Mouse (Mus musculus) hematopoietic stem cell, adult 5-6 weeks (primary cell): Measurements from ENCODE around the gene Cel. TPM values are rescaled to one million over a fixed set of nuclear protein-coding genes. Genes with fewer than 3 reads are reported as not detected.
A peak's percentile ranks its signal among the peaks of the same experiment; 100 is the strongest.

Experiments used
- ATAC-seq, 2 experiments: fragments of 125-278 bp in 1 of 2; replicated peaks in 1 of 2; 2 replicates each; pipeline ENCODE4 v1.8.0; 2016 to 2017; ENCODE audit warnings: inconsistent platforms in 2 of 2, mild to moderate bottlenecking in 2 of 2, moderate number of reproducible peaks in 2 of 2, low read depth in 1 of 2, moderate TSS enrichment in 1 of 2; ENCODE audit not compliant: low FRiP score in 2 of 2, poor library complexity in 2 of 2, severe bottlenecking in 2 of 2, insufficient read depth in 1 of 2, low TSS enrichment in 1 of 2
- total RNA-seq: library from RNA; stranded (forward); fragments of 172-1452, 232-1000 nt; gene quantifications from 2 replicates; pipeline ENCODE4 v1.2.3, GENCODE M21; 2017

Cel gene
- not detected in 2 replicates for total RNA-seq

DNA sequence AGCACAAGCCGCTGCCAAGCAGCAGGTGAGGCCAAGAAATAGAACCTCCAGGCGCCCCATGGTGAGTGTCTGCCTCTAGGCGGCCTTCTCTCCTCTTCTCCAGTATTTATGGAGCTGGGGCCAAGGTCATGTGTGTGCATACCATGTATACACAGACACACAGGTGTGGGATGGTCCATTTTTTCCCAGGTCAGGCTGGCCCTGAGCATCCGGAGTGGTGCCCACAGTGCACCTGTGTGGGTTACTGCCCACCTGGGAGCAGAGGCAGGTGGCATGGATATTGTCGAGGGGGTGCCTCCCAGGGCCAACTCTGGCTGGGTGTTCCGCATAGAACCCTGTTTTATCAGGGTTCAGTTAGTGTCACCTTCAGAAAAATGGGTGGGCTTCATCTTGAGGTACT, at the start of gene Cel:
Cel (minus strand) TSS at position 101 of the 400 bp plus-strand sequence.
- no peak for ATAC-seq

DNA sequence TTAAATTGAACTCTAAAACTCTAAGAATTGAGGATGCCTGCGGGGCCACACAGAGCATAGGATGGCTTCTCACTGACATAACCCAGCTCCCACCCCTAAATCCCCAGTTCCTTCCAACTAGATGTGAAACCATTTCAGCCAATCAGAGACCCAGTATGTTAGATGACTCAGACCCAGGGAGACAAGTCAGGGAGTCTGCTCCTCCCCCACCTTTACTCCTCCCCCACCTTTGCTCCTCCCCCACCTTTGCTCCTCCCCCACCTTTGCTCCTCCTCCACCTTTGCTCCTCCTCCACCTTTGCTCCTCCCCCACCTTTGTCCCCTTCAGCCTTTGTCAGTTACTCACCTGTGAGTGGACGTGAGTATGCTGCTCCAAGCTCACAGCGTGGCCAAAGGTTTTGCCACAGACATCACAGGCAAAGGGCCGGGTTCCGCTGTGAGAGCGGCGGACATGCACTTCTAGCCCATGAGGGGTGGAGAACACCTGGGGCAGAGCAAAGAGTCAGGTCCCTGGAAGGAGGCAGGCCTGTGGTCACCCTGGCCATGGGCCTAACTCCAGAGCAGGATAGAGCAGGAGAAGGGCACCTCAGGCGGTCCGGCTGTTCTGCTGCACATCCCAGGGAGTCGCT, 49.3 kb upstream of the Cel start:
- no peak for ATAC-seq

DNA sequence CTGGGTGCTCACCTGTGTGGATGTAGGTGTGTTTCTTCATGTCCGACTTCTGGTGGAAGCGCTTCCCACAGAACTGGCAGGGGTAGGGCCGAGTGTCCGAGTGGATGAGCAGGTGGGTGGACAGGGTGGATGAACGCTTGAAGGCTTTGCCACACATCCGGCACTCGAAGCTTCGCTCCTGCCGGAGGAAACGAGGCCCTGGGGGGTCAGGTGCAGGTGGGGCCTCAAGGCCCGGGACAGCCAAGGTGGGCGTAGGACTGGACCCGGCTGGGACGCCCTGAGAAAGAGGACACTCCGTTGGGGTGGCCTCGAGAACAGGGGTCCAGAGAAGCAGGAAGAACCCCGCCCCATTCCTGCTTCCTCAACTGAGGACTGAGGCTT, 48.2 kb upstream of the Cel start:
- ATAC-seq: no peak

DNA sequence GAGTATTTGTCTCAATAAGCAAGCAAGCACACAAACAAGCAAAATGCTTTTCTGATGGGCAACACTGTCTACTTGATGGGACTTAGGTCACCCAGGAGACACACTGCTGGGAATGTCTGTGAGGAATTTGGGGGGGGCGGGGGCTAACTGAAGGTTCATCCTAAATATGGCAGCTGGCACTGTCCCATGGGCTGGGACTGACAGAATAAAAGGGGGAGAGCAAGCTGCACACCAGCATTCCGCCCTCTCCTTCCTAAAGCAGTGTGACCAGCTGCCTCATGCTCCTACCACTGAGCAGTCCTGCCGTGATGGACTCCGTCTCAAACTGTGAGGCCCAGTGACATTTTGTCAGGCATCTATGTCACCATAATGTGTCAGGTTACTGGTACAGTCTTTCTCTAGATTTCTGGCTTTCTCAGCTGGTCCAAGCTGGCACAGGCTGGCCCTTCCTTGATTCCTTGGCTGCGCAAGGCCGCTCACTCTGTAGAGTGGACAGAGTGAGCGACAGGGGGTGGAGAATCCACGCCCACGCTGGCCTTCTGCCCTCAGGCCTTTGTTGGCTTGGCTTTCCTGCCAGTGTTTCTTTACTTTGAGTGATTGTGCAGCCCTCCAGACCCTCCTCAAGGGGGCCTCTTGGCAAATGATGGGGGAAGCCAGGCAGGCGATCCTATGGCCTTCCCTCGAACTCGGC, 47.7 kb upstream of the Cel start:
- no peak for ATAC-seq

DNA sequence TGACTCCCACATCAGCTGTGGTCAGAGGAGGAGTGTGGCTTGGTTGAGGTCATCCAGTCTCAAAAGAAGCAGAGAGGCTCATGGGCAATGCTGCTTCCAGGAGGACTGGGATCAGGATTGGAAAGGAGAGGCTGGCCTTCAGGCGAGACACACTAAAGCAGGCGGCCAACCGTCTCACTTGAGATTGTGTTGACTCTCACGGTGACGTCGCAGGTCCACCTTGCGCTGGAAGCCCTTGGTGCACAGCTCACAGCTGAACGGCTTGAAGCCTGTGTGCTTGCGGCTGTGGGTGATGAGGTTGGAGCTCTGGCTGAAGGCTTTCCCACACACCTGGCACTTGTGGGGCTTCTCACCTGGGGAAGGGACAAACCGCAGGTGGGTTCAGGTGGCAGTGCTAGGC, 46.6 kb upstream of the Cel start:
- ATAC-seq: no peak

DNA sequence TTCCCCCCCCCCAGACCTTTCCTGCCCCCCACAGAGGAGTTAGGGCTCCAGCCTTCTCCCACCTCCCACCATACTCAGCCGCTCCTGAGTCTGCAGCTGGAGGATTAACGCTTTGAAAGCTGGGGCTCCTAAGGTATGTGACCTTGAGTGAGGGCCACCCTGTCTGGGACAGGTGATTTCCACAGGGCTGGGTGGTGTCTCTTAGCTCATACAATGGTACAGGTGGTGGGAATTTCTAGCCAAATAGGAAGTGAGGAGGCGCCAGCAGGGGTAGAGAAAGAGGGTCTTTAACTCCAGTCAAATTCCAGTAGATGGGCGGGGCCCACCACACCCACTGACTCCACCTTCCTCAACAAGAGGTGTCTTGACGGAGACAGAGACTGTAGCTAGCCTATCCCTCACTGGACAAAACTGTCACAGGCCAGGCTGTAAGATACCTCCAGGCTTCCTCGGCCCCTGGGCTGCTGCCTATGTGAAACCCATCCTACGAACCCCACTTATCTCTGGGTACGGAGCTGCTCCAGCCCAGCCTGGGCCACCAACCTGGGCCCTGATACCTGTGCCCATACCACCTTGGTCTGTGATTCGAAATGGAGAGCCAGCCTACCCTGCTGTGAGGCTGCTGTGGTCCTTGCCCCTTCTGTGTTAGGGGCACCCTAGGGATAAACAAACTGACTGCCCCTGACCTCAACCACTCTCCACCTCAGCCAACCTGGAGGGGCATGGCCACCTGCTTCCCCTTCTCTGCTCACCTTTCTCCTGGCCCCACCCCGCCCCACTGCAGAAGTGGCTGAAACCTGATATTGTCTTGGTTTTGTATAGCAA, 44.4 kb upstream of the Cel start:
- no peak for ATAC-seq

DNA sequence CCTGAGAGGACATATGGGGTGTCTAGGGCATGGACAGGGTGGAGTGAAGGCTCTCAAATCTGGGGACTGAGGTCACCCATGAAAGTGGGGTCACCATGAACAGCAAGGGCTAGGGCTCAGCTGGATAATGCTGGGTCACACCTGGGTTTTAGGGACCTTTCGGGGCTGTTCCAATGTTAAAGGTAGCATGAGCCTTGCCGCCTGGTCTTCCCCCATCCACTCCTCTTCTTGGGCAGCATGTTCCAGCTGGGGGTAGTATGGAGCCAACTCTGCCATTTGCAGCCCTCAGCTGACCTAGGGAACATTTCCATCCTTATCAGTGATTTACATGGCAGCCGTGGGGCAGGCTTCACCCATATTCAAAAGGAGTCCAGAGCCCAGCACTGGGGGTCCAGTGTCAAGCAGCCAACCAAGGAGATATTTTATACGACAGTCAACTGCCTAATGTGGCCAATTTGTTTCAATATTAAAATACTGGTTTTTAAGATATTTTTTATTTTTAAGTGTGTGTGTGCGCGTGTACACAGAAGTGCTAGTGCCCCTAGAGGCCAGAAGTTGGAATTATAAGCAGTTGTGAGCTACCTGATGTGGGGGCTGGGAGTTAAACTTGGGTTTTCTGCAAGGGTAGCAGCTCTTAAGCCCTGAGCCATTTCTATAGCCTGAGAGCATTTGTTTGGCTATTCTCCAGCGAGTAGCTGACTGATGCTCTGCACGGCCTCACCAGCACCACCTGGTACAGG, 43.6 kb upstream of the Cel start:
- ATAC-seq: peak in 1 of 2 experiments; percentile 54; a peak in 1 of 4 replicates

DNA sequence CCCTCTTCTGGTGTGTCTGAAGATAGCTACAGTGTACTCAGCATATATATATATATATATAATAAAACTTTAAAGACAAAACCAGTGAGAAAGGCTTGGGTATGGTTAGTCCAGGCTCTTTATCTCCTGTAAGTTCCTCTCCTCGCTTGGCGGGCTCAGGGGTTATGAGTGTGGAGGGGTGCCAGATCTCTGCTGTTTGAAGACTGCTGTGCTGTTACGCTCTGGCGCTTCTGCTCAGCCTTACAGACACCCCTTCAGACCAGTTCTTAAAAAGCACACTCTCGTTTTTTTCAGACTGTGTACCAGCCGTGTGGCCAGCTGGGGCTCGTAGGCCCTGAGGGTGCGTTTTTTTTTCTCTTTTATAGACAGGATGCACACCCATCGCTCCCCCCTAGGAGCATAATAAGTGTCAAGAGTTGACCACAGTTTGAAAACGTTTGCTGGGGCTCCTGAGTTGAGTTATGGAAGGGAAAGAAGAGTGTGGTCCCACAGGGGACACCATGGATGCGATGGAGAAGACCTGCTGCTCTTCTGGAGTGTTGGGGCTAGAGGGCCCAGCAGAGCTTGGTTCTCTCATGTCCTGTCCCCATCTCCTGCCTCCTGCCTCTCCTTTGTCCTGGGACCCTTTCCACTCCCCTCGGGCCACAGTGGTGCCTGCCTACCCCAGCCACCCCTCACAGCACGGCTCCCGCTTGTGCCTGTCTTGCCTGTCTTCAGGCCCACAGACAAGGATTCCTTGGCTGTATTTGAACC, 42.8 kb upstream of the Cel start:
- ATAC-seq: 0 out of 4 replicates have a peak, but pooled peaks of 1 of the 2 experiments have one; percentile 10

DNA sequence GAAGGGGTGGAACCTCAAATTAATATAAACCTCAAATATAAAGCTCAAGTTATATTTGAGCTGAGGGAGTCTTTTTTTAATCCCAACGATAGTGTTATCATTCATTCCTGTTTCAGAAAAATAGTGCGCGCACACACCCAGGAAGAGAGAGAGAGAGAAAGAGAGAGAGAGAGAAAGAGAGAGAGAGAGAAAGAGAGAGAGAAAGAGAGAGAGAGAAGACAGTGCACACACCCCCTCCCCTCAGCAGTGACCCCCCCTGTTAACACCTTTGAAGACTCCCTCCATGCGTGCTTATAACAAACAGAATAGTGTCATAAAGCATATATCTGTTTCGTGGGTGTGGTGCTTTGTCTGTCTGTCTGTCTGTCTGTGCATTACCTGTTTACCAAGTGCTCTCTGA, 40.3 kb upstream of the Cel start:
- no peak for ATAC-seq

DNA sequence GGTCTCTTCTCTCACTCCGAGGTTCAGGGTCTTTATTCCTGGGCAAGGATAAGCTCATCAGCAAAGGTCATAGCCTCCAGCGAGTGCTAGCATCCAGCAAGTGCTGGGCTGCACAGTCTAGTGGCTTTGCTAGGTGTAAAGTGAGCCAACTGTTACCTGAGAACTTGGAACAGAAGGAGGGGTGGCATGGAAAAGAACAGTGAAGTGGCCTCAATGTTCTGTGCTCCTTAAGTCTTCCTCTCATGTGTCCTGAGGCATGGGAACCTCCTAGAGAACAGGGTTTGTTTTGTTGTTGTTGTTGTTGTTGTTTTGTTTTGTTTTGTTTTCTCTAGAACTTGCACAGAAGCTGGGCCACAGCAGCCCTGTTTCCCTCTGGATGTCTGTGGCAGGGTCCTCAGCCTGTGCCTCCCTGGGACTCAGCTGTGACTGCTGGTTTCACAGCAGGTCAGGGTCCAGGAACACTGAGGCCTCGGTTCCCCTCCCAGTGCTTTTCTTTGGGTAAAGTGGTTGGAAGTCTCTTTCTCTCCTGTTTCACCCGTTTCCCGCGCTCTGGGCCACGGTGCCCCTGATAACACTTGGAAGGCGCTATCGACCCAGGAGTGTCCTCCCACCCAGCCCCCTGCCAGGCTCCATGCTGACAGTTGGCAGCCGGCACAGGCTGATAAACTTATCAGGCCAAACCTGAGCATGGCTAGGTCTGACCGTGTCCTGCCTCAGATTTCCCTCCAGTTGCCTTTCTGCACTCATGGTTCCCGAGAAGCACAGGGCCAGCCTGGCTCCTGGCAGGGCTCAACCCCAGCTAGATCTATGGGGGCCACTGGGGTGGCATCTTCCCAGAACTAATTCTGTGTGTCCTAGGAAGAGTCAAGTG, 38.8 kb upstream of the Cel start:
- peak in 1 of 2 experiments; percentile 23; a peak in 1 of 4 replicates for ATAC-seq

DNA sequence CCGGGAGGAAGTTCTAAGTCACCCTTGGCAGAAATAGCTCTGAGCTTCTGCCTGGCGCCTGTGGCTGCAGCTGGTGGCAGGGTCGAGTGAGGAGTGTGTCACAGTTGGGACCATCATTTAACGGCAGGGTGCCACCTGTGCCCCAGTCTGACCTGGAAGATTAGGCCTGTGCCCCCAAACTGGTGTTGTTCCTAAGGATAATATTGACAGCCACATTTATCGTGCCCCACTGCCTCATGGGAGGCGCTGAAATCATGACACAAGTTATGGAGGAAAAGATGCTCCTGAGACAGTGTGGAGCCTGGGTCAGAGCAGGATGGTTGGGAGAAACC, 36.3 kb upstream of the Cel start:
- peak in 1 of 2 experiments; percentile 17; a peak in 3 of 4 replicates for ATAC-seq

DNA sequence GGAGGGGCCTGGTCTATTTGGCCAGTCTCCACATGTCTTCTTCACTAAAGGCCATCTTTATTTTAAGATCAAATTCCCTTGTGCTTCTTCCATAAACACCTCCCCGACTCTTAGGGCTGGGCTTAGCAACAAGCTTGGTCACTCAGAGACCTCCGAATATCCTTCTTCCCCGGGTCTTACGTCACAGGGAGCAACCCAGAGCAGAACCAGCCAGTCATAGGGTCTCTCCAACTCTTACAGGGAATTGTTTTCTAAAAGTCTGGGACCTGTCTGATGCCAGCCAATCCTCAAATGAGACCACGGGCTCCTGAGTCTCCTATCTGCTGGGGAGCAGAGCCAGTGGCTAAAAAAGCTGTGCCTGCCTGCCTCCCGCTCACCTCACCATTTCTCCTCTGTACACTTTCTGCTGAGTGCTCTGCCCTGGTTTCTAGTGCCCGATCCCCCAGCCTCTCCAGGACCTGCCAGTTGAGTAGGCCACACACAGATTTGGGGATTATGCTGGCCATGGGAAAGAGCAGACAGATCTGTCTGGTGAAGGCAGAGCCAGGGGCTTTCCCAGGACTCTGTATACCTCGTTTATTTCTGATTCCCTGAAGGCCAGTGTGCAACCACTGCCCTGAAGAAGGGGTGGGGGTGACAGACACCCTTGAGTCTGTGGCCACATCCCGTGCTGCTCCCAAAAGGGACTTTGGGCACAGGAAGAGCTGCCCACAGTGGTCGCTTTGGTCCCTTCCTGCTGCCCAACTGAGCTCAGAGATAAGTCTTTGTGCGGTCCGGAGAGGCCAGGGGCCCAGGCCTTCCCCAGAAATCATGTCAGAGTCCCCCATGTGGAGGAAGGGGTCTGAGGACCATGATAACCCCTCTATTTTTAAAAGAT, 35.7 kb upstream of the Cel start:
- ATAC-seq: peak; percentile 7 to 40

DNA sequence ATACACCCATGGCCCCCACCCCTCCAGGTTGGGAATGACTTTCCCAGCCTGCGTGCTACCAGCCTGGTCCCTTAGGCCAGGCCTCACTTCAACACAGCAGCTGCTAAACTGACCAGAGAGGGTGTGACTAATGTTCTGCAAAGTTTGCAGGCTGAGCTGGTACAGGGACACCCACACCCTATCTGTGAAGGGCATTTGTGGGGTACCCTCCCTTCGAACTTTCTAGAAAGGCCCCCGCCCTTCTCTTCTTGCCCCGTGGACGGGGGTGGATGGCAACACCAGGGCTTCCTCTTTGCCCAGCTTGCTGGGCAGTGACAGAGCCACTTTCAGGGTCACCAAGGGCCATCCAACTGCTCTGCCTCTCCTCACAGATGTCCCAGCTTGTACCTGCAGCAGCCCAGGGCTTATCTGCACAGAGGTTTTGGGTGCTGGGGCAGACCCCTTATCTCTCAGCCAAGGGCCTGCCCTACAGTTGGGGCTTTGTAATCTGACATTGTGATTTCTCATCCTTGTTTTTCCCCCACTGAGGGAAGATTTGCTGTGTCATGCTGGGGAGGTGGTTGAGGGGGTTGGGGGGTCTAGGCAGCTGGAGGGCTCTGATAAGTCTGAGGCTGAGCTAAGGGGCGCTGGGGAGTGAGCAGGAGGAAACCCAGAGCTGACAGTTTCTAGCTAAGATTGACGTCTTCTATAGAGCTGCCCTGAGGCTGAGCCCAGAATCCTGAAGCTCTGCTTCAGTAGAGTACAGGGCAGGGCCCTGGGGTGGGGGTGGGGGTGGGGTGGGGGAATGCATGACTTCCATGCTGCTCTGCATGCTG, 34.7 kb upstream of the Cel start:
- peak; percentile 49 to 50 for ATAC-seq

DNA sequence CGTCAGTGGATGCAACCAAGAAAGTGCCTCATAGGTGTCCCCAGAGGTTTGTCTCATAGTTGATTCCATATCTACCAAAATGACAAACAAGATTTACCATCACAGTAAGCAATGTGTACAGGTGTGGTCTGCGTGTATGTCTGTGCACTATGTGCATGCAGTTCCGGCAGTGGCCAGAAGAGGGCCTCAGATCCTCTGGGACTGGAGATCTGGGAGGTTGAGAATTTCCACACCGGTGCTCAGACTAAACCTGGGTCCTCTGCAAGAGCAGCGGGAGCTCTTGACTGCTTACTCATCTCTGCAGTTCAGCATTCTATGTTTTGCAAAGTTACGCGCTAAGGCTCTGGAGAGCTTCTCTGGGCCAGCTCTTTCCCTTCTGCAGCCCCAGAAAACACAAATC, 33.8 kb upstream of the Cel start:
- ATAC-seq: no peak

DNA sequence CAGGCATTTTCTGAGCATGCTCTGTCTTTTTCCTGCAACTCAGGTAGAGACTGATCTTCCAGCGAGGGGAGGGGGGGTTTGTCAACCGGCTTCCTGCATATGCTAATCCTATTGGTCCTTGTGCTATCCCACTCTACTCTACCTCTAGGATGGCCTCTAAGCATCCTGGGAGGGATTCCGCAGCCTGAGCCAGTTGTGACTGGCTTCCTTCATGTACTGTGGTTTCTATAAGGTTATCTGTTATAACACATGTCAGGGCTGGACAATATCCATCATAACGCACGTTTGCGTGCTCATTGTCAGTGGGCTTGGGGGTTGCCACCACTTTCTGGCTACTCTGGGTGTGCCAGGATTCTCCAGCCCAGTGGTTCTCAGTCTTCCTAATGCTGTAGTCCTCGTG, 32.8 kb upstream of the Cel start:
- ATAC-seq: no peak
